Mouse (Mus musculus) kidney, embryonic 15.5 days (tissue): ENCODE data around the gene Cdipt. TPM values are rescaled to one million over a fixed set of nuclear protein-coding genes. Genes with fewer than 3 reads are reported as not detected.
A peak's percentile ranks its signal among the peaks of the same experiment; 100 is the strongest.

Experiments
- ATAC-seq: fragments of 200-750 bp; cut with Nextera tagmentation; replicated peaks from 2 replicates; pipeline ENCODE4 v1.8.0; 2017; ENCODE audit warnings: moderate TSS enrichment; ENCODE audit not compliant: low FRiP score
- H3K27ac ChIP-seq: fragments of 300-500 bp; sonication (generic); 2 replicates; pipeline ENCODE4 v1.5.1; 2015; ENCODE audit warnings: mild to moderate bottlenecking, inconsistent platforms
- H3K27me3 ChIP-seq: fragments of 300-500 bp; sonication (generic); 2 replicates; pipeline ENCODE4 v1.6.1; 2015; ENCODE audit warnings: inconsistent platforms
- H3K36me3 ChIP-seq: fragments of 300-500 bp; sonication (generic); 2 replicates; pipeline ENCODE4 v1.6.1; 2015; ENCODE audit warnings: inconsistent platforms
- H3K4me1 ChIP-seq: fragments of 300-500 bp; sonication (generic); 2 replicates; pipeline ENCODE4 v1.6.1; 2015; ENCODE audit warnings: inconsistent platforms
- H3K4me2 ChIP-seq: fragments of 300-500 bp; sonication (generic); 2 replicates; pipeline ENCODE4 v1.6.1; 2015; ENCODE audit warnings: moderate library complexity, mild to moderate bottlenecking, inconsistent platforms
- H3K4me3 ChIP-seq: fragments of 300-500 bp; sonication (generic); replicated peaks from 2 replicates; pipeline ENCODE4 v1.5.1; 2015; ENCODE audit warnings: mild to moderate bottlenecking, inconsistent platforms
- H3K9ac ChIP-seq: fragments of 300-500 bp; sonication (generic); 2 replicates; pipeline ENCODE4 v1.6.1; 2015; ENCODE audit warnings: mild to moderate bottlenecking, inconsistent platforms
- H3K9me3 ChIP-seq: fragments of 300-500 bp; sonication (generic); replicated peaks from 2 replicates; pipeline ENCODE4 v1.6.1; 2016; ENCODE audit warnings: inconsistent platforms
- WGBS: fragments of 180-500 bp; shearing (Covaris S2); methylation state at CpG from one replicate; pipeline ENCODE4 v1.1.7; 2015; ENCODE audit warnings: mixed read lengths; 5-methylcytosine and 5-hydroxymethylcytosine counted together
- polyA plus RNA-seq: library from polyadenylated mRNA; unstranded; fragments of >200 nt; fragmentation: Nextera tagmentation; extraction: Ambion mirVana; gene quantifications from 2 replicates; pipeline ENCODE4 v1.2.1, GENCODE M21; 2015

Cdipt gene
- polyA plus RNA-seq, 1 experiment from 2014 or later: 115 TPM

DNA sequence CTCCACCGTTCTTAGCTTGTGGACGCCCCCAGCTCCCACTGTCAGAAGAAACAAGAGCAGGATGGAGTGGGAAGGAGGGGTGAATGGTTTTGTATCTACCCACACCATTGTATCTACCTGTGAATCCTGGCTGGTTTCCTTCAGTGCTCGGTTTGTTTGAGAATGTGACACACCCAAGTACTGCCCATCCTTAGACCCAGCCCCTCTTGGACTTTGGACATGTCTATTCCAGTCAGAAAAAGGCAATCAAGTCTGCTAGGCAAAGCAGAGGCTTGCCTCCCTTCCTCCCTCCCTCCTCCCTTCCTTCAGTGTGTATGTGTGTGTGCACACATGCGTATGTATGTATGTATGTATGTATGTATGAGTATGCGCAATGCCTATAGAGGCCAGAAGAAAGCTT, 27.9 kb downstream of the Cdipt start:
- 91% methylated on average over 5 of the region's 5 CpGs for WGBS
- no peaks in the 10 kb centered on the region for H3K27me3 ChIP-seq
- H3K27ac ChIP-seq: no peak overlapping the region

DNA sequence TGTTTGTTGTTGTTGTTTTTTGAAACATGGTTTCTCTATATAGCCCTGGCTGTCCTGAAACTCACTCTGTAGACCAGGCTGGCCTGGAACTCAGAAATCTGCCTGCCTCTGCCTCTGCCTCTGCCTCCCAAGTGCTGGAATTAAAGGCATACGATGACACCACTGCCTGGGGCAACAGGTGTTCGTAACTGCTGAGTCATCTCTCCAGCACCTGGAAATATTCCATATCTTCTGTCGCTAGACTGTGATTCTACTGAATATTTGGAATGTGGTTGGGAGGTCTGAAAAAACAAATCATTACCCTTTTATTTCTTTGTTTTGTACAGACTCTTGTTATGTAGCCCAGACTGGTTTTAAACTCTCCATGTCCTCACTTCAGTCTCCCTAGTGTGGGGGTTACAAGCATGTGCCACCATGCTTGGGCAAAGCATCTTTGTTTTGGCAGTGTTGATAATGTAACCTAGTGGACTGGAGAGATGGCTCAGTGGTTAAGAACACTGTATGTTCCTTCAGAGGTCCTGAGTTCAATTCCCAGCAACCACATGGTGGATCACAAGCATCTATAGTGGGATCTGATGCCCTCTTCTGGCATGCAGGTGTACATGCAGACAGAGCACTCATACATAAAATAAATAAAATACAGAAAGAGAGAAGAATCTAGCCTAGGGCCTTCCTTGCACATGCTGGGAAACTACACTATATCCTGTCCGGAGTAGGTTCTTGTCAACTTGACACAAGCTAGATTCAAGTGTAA, 28.6 kb downstream of the Cdipt start:
- Histone ChIP-seq H3K4me3 (no peak overlapping the region), H3K9me3 (no peaks in the 10 kb centered on the region), H3K9ac (no peak overlapping the region), H3K27me3 (no peaks in the 10 kb centered on the region), H3K36me3 (no peaks in the 10 kb centered on the region), H3K4me2 (no peak overlapping the region), H3K4me1 (peaks cover 12% of the 10 kb centered on the region), H3K27ac (no peak overlapping the region)
- no peak for ATAC-seq
- WGBS: 87% methylated on average over 4 of the region's 4 CpGs

More for the DNA sequence above, 27.9 kb downstream of the Cdipt start:
- H3K4me1 ChIP-seq: peaks cover 5% of the 10 kb centered on the region
- no peaks in the 10 kb centered on the region for H3K9me3 ChIP-seq
- H3K4me3 ChIP-seq: no peak overlapping the region
- H3K4me2 ChIP-seq: no peak overlapping the region
- no peaks in the 10 kb centered on the region for H3K36me3 ChIP-seq
- no peak for ATAC-seq
- H3K9ac ChIP-seq: no peak overlapping the region

DNA sequence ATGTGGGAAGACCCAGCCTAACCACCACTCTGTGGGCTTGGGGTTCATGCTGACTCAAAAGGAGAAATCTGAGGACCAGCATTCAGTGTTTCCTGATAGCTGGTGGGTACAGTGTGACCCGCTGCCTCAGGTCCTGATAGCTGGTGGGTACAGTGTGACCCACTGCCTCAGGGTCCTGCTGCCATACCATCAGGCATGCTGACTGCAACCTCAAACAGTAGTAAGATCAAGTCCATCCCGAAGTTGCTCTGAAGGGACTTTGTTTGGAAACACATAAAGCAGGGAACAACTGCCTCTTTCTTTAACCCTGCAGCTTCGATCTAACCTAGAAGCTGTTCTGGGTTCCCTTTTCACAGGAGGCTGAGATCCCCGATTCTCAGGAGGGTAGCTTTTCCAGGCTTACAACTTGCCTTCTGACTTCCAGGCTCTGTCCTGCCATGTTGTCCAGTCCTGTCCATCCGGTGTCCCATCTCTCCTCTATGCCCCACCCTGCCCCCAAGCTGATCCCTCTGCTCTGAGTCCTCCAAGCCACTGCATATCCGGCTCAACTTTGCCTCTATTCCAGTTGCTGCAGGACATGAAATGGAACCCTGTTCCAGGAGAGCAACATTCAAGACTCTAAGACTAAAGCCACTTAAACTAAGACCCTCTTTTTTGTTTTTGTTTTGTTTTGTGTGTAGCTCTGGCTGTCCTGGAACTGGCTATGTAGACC, 31.8 kb downstream of the Cdipt start:
- H3K9me3 ChIP-seq: no peaks in the 10 kb centered on the region
- peaks cover 20% of the 10 kb centered on the region for H3K4me1 ChIP-seq
- no peak overlapping the region for H3K4me3 ChIP-seq
- H3K27ac ChIP-seq: no peak overlapping the region
- no peak overlapping the region for H3K4me2 ChIP-seq
- H3K27me3 ChIP-seq: no peaks in the 10 kb centered on the region
- peaks cover 5% of the 10 kb centered on the region for H3K36me3 ChIP-seq
- ATAC-seq: no peak
- 85% methylated on average over 6 of the region's 6 CpGs for WGBS
- no peak overlapping the region for H3K9ac ChIP-seq

DNA sequence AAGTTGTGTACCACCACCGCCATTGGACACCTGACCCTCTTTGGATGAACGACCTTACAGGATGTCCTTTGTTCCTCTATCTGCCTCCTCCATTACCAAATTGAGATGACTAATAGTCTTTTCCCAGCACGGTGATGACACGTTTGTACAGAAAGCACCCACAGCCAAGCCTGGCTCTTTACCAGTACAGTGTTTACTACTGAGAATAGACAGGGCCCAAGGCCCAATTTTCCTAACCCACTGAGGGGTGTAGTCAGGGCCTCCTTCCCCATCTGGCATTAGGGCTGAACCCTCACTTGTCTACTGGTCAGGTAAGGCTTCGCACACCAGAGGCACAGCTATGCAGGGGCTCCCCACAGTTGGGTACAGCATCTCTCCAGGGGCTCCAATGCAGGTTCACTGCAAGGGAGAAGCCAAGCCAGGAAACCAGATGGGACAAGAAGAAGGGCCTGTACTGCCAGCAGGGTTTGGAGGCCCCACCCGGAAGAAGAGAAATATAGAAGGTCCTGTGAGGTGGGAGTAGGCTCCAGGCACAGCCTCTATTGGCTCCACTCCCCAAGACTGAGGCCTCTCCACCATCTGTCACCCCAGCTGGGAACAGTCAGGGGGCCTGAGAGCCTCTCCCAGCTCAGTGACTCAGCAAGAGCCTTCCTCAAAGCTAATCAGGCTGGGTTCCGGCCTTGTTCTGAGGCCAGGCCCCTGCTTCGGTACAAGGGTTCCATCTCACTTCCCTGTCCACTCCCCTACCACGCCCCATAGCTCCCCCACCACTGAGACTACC, 32.7 kb downstream of the Cdipt start:
- Histone ChIP-seq H3K9ac (peak overlapping the region; percentile 37; the same call in 1 of the 2 replicates), H3K4me2 (no peak overlapping the region; the same call in 1 of the 2 replicates), H3K36me3 (peaks cover 15% of the 10 kb centered on the region), H3K9me3 (no peaks in the 10 kb centered on the region), H3K4me3 (no peak overlapping the region), H3K27me3 (no peaks in the 10 kb centered on the region), H3K27ac (peak overlapping the region; percentile 89), H3K4me1 (peaks cover 25% of the 10 kb centered on the region)
- peak; percentile 87 for ATAC-seq
- 43% methylated on average over 9 of the region's 9 CpGs for WGBS

DNA sequence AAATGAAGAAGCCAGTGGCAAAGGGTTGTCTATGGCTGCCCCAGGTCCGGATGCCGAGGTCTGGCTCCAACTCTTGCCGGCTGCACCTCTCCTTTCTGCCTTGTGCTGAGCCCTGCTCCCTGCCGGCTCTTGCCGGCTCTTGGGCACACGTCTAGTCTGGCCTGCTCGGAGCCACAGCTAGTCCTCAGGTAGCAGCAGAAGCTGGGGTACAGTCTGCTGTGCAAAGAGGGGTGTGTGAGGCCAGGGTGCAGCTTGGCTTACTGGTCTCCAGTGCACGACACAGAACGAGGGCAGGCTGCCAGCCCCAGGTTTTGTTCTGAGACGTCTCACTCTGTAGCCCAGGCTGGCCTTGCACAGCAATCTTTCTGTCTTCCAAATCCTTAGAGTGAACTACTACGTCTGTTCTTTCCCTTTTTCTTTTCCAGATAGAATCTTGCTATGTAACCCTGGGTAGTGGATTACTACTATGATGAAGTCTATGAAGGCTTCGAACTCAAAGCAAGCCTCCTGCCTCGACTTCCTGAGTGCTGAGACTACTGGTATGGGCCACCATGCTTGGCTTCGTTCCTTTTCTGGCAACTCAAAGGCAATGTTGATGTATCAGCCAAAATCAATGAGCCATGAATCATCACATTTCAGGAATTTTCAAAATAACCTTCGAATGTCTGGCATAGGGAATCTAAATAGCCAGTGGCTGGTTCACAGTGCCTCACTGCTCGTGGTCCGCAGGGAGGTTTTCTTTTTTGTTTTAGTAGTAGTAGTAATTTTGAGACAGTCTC, 33.8 kb downstream of the Cdipt start:
- Histone ChIP-seq H3K27ac (peak overlapping the region; percentile 89), H3K4me2 (no peak overlapping the region), H3K27me3 (no peaks in the 10 kb centered on the region), H3K4me3 (no peak overlapping the region), H3K4me1 (peaks cover 36% of the 10 kb centered on the region), H3K9ac (no peak overlapping the region), H3K9me3 (no peaks in the 10 kb centered on the region), H3K36me3 (peaks cover 18% of the 10 kb centered on the region)
- ATAC-seq: no peak
- 76% methylated on average over 17 of the region's 17 CpGs for WGBS

DNA sequence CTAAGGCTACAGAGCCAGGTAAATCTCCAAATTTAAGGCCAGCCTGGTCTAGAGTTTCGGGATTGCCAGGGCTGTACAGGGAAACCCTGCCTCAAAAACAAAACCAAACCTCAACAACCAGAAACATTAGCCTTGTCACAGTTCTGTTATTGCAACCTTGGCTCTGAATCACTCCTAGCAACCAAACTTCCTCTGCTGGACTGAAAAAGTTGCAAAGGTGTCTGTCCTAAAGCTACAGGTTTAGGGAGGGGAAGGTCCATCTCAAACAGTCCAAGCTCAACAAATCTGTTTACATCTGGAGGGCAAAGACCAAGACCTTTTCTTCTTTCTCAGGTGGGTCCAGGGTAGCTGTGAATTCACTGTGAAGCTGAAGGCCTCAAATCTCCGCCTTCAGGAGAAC, 35.3 kb downstream of the Cdipt start:
- Histone ChIP-seq H3K9ac (no peak overlapping the region), H3K36me3 (peaks cover 29% of the 10 kb centered on the region), H3K27me3 (no peaks in the 10 kb centered on the region), H3K4me1 (peaks cover 51% of the 10 kb centered on the region), H3K4me2 (no peak overlapping the region), H3K27ac (no peak overlapping the region), H3K9me3 (no peaks in the 10 kb centered on the region), H3K4me3 (no peak overlapping the region)
- ATAC-seq: no peak
- WGBS: 85% methylated on average over 2 of the region's 2 CpGs

DNA sequence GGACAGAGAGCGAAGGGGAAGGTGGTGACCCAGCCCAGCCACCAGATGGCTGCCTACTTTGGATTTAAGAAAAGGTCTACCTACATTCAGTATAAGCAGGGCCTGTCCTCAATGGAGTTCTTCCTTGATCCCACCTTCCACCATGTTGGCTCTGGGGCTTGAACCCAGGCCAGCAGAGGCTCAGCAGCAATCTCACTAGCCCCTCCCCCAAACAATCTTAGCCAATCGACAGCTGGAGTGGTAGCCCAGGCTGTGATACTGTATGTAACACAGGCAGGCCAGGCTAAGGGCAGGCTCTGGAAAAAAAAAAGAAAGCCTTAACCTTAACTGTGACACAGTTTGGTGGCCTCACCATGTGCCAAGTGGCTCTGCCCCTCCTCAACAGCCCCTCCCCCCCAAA, 36.0 kb downstream of the Cdipt start:
- ATAC-seq: no peak
- Histone ChIP-seq H3K4me1 (peaks cover 53% of the 10 kb centered on the region), H3K4me3 (no peak overlapping the region), H3K9me3 (no peaks in the 10 kb centered on the region), H3K36me3 (peaks cover 29% of the 10 kb centered on the region), H3K9ac (no peak overlapping the region), H3K4me2 (no peak overlapping the region), H3K27me3 (no peaks in the 10 kb centered on the region), H3K27ac (no peak overlapping the region)
- WGBS: 80% methylated on average over 2 of the region's 2 CpGs

DNA sequence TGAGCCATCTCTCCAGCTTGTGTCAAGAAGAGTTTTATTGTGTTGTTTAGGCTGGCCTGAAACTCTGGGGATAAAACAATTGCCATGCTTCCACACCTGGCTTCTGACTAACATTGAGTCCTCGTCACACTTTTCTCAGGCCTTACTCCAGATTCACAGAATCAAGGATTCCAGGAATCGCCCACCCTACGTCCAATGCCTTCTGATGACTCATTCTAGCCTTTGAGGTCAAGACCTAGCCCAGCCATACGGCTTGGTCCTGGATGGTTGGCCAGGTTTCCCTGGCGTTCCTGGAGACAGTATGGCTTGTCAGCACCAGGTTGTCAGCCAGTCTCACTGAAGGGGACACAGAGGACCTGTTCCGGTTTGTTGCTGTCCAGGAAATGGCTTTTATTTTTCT, 36.7 kb downstream of the Cdipt start:
- Histone ChIP-seq H3K36me3 (peaks cover 29% of the 10 kb centered on the region), H3K9ac (no peak overlapping the region), H3K4me1 (peaks cover 53% of the 10 kb centered on the region), H3K4me2 (no peak overlapping the region), H3K4me3 (no peak overlapping the region), H3K9me3 (no peaks in the 10 kb centered on the region), H3K27ac (no peak overlapping the region), H3K27me3 (no peaks in the 10 kb centered on the region)
- ATAC-seq: no peak
- WGBS: 78% methylated on average over 6 of the region's 6 CpGs

DNA sequence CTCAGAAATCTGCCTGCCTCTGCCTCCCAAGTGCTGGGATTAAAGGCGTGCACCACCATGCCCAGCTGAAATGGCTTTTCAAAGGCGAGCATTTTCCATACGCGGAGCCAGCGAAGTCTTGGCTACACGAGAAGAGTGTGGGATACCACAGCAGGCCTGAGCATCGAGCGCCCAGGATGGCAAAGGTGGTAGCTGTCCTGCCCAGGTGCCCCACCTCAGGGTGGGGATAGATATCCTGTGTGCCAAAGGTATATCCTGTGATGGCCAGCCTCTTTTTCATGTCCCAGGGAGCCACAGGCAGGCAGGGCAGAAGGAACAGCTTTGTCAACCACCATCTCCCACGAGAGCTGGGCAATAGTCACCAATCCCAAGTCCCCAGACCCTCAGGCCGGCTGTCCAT, 37.1 kb downstream of the Cdipt start:
- H3K4me2 ChIP-seq: no peak overlapping the region
- peaks cover 57% of the 10 kb centered on the region for H3K4me1 ChIP-seq
- 93% methylated on average over 10 of the region's 10 CpGs for WGBS
- H3K36me3 ChIP-seq: peaks cover 29% of the 10 kb centered on the region
- no peaks in the 10 kb centered on the region for H3K9me3 ChIP-seq
- no peak overlapping the region for H3K4me3 ChIP-seq
- H3K27me3 ChIP-seq: no peaks in the 10 kb centered on the region
- H3K27ac ChIP-seq: no peak overlapping the region
- ATAC-seq: no peak
- no peak overlapping the region for H3K9ac ChIP-seq

DNA sequence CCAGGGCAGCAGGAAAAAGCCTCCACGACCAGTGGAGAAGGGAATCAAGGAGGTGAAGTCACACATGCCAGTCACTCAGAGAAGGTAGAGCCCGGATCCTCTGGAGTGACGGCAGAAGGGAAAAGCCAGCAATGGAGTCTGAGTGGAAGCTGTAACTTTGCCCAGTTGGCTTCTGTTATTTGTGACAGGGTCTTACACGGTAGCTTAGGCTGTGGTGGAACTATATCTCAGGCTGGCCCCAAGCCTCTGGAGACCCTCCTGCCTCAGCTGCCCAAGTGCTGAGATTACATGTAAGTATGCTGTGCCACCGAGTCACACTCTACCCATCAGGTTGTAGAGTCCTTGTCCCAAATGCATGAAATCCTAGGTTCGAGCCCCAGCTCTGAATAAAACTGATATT, 37.7 kb downstream of the Cdipt start:
- peaks cover 29% of the 10 kb centered on the region for H3K36me3 ChIP-seq
- no peak overlapping the region; the same call in 1 of the 2 replicates for H3K9ac ChIP-seq
- WGBS: 92% methylated on average over 6 of the region's 6 CpGs
- ATAC-seq: no peak
- H3K4me1 ChIP-seq: peaks cover 59% of the 10 kb centered on the region
- no peak overlapping the region for H3K4me3 ChIP-seq
- no peak overlapping the region for H3K27ac ChIP-seq
- H3K27me3 ChIP-seq: no peaks in the 10 kb centered on the region
- no peaks in the 10 kb centered on the region for H3K9me3 ChIP-seq
- H3K4me2 ChIP-seq: peak overlapping the region; percentile 92; the same call in 1 of the 2 replicates

DNA sequence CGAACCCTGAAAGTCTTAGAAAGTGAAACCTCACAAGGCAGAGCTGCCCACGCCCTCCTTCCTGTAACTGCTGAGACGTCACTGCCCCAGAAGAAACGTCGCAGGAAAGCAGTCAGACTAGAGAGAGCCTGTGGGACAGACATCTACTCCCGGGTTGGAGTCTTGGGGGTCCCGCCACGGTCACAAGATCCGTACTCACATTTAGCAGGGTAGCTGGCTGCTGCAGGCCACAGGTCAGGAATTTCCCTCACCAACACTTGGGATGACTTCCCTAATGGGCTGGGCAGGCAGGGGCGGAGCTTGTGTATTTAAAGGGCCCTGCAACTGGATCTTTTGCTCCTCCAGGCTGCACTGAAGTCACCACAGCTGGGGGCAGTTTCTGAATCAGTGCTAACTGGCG, 38.6 kb downstream of the Cdipt start, which contains the start of gene Mvp:
Gene Mvp (minus strand): TSS at position 302 of the 400 bp plus-strand sequence.
- Histone ChIP-seq H3K4me2 (peak within 1 kb of the TSS; percentile 92), H3K27me3 (no peaks in the 10 kb centered on the region), H3K9ac (peak within 1 kb of the TSS; percentile 48), H3K36me3 (peaks cover 29% of the 10 kb centered on the region), H3K9me3 (no peaks in the 10 kb centered on the region), H3K4me3 (peak within 1 kb of the TSS; percentile 54), H3K27ac (peak within 1 kb of the TSS; percentile 96), H3K4me1 (peaks cover 59% of the 10 kb centered on the region)
- ATAC-seq: no peak
- WGBS: 22% methylated on average over 11 of the region's 11 CpGs
